Mouse (Mus musculus) cerebellum, adult (tissue): ENCODE results near the gene Rnf141.
A peak's percentile ranks its signal among the peaks of the same experiment; 100 is the strongest.

Source experiments
- ATAC-seq: cut with Nextera tagmentation; 2 replicates; pipeline ENCODE4 v1.9.2; 2017; ENCODE audit warnings: mild to moderate bottlenecking, moderate library complexity, mixed read lengths; ENCODE audit not compliant: insufficient number of reproducible peaks, low FRiP score, low TSS enrichment

The Rnf141 gene

DNA sequence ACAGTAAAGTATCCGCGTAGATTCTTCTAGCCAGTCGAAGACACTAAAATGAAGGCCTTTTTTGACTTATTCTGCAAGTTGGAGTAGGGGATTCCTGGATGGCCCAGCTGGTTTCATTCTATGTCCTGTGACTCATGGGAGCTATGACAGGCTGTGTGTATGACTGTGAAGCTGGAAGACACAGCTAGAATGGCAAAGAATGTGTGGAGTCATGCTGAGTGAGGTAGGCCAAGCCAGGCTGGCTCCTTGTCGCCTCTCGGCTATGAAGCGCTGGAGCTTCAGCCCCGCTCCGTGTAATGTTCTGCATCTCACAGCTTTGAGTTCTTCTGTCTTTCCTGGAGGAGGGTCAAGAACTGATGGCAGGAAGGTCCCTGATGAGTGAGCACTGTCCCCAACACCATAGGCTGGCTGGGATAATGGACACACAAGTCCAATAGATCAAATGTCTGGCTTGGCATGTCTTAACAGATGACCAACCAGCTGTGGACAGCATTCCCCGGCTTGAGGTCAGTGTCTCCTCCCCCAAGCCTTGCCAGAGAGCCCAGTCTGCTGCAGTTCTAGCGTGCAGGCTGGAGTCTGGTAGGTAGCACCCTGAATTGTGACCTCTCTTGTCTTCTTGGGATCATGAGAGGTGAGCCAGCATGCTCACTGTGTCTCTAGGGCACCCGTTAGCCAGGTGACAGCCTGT, 46.4 kb downstream of the Rnf141 start:
- ATAC-seq: no peak

DNA sequence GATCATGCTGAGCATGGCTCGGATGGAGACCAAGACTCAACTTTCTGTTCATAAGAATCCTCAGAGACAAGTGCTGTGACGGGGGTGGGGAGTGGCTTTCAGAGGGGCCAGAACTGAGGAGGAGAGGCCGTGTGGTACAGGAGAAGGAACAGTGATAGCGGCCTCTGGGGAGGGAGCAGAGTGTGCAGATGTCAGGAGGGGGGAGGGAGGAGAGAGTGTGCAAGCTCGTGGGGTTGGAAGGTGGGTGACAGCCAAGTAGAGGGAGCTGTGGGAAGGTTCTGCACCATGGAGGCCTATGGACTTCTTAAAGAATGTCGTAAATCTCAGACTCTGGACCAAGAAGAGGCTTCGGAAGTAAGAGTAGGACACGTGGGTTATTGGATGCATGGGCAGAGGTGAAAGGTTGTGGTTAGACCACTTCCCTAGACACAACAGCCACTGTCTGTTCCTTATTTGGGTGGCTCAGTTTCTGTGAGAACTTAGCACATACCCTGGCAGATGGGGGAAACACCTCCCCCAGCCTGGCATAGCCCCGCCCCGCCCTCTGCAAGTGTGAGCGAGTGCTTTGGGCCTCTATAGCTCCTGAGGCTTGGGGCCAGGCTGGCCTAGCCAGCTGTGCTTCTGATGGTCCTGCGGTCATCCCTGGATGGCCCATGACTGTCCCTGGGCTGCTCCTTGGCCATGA, 47.7 kb downstream of the Rnf141 start:
- ATAC-seq: no peak

- ATAC-seq: no peak
Measured at GRCm38 (mm10) chr7:110794722-110795121, 49.5 kb downstream of the Rnf141 start.

GRCm38 (mm10) chr7:110792834-110793233, 51.4 kb downstream of the Rnf141 start:
- no peak for ATAC-seq

DNA sequence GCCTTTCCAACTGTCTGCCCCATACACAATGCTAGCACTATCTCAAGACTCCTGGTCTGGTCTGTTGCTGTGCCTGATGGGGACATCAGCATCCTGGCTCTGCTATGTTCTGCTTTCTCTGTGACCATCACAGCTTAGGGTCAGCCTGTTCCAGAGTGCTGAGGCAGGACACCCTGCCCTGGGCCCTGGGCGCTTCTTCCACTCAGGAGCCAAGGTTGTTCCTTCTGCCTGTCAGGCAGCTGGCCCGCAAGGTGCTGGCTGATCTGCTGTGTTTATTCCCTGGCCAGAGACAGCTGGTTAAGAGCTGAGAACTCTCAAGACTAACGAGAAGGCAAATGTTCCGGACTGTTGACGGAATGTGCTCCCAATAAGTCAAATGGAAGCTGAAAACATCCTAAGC, 52.1 kb downstream of the Rnf141 start:
- ATAC-seq: no peak

- no peak for ATAC-seq
Measured at GRCm38 (mm10) chr7:110790878-110791277, 53.4 kb downstream of the Rnf141 start.

GRCm38 (mm10) chr7:110787310-110787709, 56.9 kb downstream of the Rnf141 start:
- no peak for ATAC-seq

DNA sequence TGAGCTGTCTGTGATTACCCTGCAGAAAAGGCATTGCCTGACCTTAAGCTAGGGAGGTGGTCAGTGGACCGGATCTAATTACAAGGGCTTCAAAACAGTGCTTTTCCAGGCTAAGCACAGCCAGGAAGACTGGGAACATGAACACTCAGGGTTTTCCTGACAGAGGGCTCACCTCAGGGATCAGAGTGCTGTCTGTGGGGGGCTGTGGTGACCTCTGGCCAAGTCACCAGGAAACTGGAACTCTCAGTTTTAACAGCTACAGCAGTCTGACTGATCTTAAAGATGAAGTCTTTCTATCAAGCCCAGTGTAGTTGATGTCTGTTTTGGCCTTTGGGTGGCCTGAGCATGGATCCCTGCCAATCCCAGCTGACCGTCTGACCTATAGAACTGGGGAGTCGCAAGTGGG, 58.5 kb downstream of the Rnf141 start:
- ATAC-seq: no peak

GRCm38 (mm10) chr7:110784965-110785364, 59.3 kb downstream of the Rnf141 start:
- no peak for ATAC-seq

DNA sequence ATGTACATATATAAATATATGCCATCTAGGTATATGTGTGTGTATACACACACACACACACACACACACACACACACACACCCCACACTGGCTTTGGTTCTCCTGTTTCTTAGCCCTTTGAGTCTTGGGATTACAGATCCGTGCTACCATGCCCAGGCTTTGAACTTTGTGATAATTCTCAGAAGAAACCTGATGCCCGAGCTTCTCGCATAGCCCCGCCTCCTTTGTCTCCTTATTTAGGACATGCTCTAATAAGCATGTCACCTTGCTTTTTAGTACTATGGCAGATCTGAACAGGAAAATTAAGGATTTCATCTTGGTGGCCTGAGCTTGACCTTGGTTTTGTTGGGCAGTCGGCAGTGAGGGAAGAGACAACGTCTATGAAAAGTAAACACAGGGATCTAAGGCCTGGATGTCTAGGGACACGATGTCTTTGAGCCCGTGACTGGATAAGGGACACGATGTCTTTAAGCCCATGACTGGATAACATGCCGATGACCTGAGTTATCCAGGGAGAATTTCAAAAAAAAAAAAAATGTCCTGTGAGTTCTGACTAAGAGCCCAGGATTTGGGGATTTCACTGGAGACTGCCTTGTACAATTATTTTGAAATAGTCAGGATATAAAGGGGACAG, 61.3 kb downstream of the Rnf141 start:
- ATAC-seq: no peak

DNA sequence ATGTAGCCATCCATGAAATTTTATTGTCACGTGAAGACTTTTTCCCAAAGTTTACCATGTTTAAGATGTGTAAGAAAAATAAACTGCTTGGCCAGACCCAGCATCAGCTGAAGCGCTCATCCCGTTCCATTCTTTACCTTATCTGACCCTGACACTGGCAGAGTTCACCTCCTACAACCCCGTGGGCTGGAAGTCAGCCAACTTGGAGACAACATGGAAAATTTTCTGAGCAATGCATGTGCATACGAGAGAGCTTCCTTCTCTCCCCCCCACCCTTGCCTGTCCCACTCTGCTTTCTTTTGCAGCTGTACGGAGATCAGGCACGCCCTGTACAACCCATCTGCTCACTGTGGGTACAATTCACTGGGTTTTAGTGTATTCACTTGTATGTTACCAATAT, 62.1 kb downstream of the Rnf141 start:
- no peak for ATAC-seq

DNA sequence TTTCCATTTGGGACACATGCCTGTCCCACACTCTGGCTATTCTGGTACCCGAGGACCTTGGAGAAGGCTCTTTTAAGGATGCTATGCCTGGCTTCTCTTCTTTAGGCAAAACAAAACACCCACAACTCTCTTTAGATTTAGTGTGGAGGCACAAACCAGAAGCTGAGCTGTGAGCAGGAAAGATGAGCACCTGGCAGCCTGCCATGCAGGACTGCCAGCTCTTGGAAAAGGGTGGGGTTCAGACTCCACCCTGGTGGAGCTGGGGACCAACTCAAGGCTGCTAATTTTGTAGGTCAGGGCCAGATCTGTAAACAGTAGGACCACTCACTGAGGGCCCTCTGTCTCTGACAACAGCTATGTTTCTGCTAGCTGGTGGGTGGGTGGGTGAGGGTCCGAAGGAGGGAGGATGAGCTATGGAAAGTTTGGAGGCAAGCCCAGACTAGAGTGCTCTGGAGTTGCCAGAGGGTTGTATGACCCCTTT, 63.0 kb downstream of the Rnf141 start:
- no peak for ATAC-seq

- no peak for ATAC-seq
Measured at GRCm38 (mm10) chr7:110780520-110780919, 63.7 kb downstream of the Rnf141 start.

GRCm38 (mm10) chr7:110779605-110780111, 64.6 kb downstream of the Rnf141 start:
- 0 out of 2 replicates have a peak, but pooled peaks have one; percentile 40 for ATAC-seq

GRCm38 (mm10) chr7:110778933-110779332, 65.3 kb downstream of the Rnf141 start:
- ATAC-seq: no peak

GRCm38 (mm10) chr7:110777146-110778001, 66.9 kb downstream of the Rnf141 start:
- no peak for ATAC-seq

DNA sequence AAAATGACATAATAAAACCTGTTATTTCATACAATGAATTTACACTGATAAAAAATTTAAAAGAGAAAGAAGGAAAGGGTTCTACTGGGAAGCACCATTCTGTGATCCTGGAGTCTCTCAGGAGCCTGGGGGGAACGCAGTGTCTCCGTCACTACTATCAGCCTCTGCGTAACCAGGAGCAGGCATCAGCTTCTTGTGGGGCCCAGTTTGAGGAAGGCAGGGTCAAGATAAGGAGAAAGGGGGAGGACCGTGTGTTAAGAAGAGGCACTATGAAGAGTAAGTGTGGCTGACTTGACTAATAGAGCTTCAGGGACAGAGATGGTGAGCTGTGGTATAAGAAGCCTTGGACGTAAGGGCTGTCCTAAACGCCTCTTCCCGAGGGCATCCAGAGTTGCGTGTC, 69.6 kb downstream of the Rnf141 start:
- ATAC-seq: no peak

GRCm38 (mm10) chr7:110774077-110774476, 70.2 kb downstream of the Rnf141 start:
- ATAC-seq: no peak

GRCm38 (mm10) chr7:110773204-110774002, 70.9 kb downstream of the Rnf141 start:
- ATAC-seq: 0 out of 2 replicates have a peak, but pooled peaks have one; percentile 21
